Mouse (Mus musculus) kidney, adult 18-20 months (tissue): ENCODE results near the gene Pax7.

Experiments used
- DNase-seq: peaks from one replicate; pipeline ENCODE4 v3.0.0; 2021

Gene Pax7

GRCm38 (mm10) chr4:139833036-139833634 lies at the start of gene Pax7:
Gene Pax7 (minus strand): TSS chr4:139833528.
- DNase-seq: no peak

GRCm38 (mm10) chr4:139881796-139882195 lies 48.5 kb upstream of the Pax7 start:
- no peak for DNase-seq

- DNase-seq: no peak
Observed at GRCm38 (mm10) chr4:139879324-139879723, 46.0 kb upstream of the Pax7 start.

GRCm38 (mm10) chr4:139878443-139878842 lies 45.1 kb upstream of the Pax7 start:
- no peak for DNase-seq

- peak; percentile 80 for DNase-seq
Observed at GRCm38 (mm10) chr4:139877269-139877668, 43.9 kb upstream of the Pax7 start.

- peak; percentile 34 for DNase-seq
Observed at GRCm38 (mm10) chr4:139872595-139872994, 39.3 kb upstream of the Pax7 start.

- no peak for DNase-seq
Observed at GRCm38 (mm10) chr4:139871699-139872098, 38.4 kb upstream of the Pax7 start.

- no peak for DNase-seq
Observed at GRCm38 (mm10) chr4:139863218-139863617, 29.9 kb upstream of the Pax7 start.

GRCm38 (mm10) chr4:139858635-139859176 lies 25.4 kb upstream of the Pax7 start:
- DNase-seq: peak; percentile 85

- no peak for DNase-seq
Observed at GRCm38 (mm10) chr4:139852219-139853035, 19.1 kb upstream of the Pax7 start.

GRCm38 (mm10) chr4:139851387-139851786 lies 18.1 kb upstream of the Pax7 start:
- no peak for DNase-seq

GRCm38 (mm10) chr4:139850547-139851170 lies 17.3 kb upstream of the Pax7 start:
- DNase-seq: no peak

- no peak for DNase-seq
Observed at GRCm38 (mm10) chr4:139843456-139843855, 10.1 kb upstream of the Pax7 start.

GRCm38 (mm10) chr4:139842919-139843318 lies 9.6 kb upstream of the Pax7 start:
- DNase-seq: no peak

GRCm38 (mm10) chr4:139840939-139841500 lies 7.7 kb upstream of the Pax7 start:
- DNase-seq: no peak

GRCm38 (mm10) chr4:139840442-139840841 lies 7.1 kb upstream of the Pax7 start:
- DNase-seq: no peak

- no peak for DNase-seq
Observed at GRCm38 (mm10) chr4:139836681-139837080, 3.4 kb upstream of the Pax7 start.

GRCm38 (mm10) chr4:139836196-139836595 lies 2.9 kb upstream of the Pax7 start:
- no peak for DNase-seq

- DNase-seq: no peak
Observed at GRCm38 (mm10) chr4:139833817-139834401, 581 bp upstream of the Pax7 start.

GRCm38 (mm10) chr4:139832281-139833035 lies 870 bp downstream of the Pax7 start:
- DNase-seq: no peak

- DNase-seq: no peak
Observed at GRCm38 (mm10) chr4:139831501-139832230, 1.7 kb downstream of the Pax7 start.
